Mouse (Mus musculus): Measurements from ENCODE around the gene Rhbdd2. TPM values are rescaled to one million over a fixed set of nuclear protein-coding genes. Genes with fewer than 3 reads are reported as not detected.

Gene Rhbdd2
- total and polyA plus RNA-seq, 3 experiments: 3.7 to 21.3 (median 6.4) TPM

- Histone ChIP-seq H3K27ac (ENCODE audit: insufficient read depth, low read depth) (no peak overlapping the region), H3K4me3 (replicated peaks in 1 of 3; ENCODE audit: low read depth in 2 of 3, low read length in 2 of 3, poor library complexity in 1 of 3) (no peak overlapping the region), H3K4me2 (ENCODE audit: insufficient read depth, low read depth, poor library complexity, severe bottlenecking) (no peak overlapping the region), H3K9me3 (replicated peaks; ENCODE audit: low read length) (no peaks in the 10 kb centered on the region), H3K27me3 (replicated peaks) (no peaks in the 10 kb centered on the region), H3K4me1 (ENCODE audit: control insufficient read depth in 1 of 2, insufficient read depth in 2 of 2) (0 out of 4 replicates have a peak, but pooled peaks cover 0 to 5% of the 10 kb centered on the region in 2 experiments), H3K36me3 (replicated peaks in 1 of 2; ENCODE audit: control insufficient read depth in 1 of 2, insufficient read depth in 1 of 2, low read length in 1 of 2) (peaks cover 29 to 53% of the 10 kb centered on the region in 2 experiments), H3K79me2 (replicated peaks; ENCODE audit: control insufficient read depth, extremely low read depth, insufficient read depth, poor library complexity, severe bottlenecking) (no peaks in the 10 kb centered on the region), H3K9ac (ENCODE audit: insufficient read depth, low read depth) (no peak overlapping the region)
- no peak for DNase-seq (ENCODE audit: extremely low read depth)
- dilution Hi-C loops (cut with MboI; ENCODE audit: extremely low pct_ligation_motif_present, extremely low pct_unique_long_range_greater_than_20kb, low sequenced_read_pairs) (no loop called here), in situ Hi-C loops (cut with MboI; ENCODE audit: low pct_ligation_motif_present, low pct_unique_long_range_greater_than_20kb, low sequenced_read_pairs) (no loop called here)
- TF ChIP-seq EP300 (IDR thresholded peaks at IDR 0.05; ENCODE audit: low read length) (no peak), BHLHE40 (IDR thresholded peaks at IDR 0.05; ENCODE audit: low read depth, low read length) (no peak), MXI1 (IDR thresholded peaks at IDR 0.05; ENCODE audit: low read depth, low read length) (no peak), CHD2 (IDR thresholded peaks at IDR 0.05; ENCODE audit: low read length) (no peak), GABPA (IDR thresholded peaks at IDR 0.05; ENCODE audit: insufficient replicate concordance, low read depth, low read length) (no peak), RAD21 (IDR thresholded peaks at IDR 0.05; ENCODE audit: low read depth, low read length) (no peak), POLR2A (IDR thresholded peaks at IDR 0.05; ENCODE audit: low read depth, low read length) (no peak), HCFC1 (IDR thresholded peaks at IDR 0.05; ENCODE audit: low read depth, low read length) (no peak), MEF2A (IDR thresholded peaks at IDR 0.05; ENCODE audit: borderline replicate concordance, low read depth, low read length) (no peak), ZC3H11A (IDR thresholded peaks at IDR 0.05; ENCODE audit: low read depth, low read length) (no peak), SIN3A (IDR thresholded peaks at IDR 0.05; ENCODE audit: low read length) (no peak)
Observed at GRCm38 (mm10) chr5:135642686-135643551, 10.5 kb downstream of the Rhbdd2 start.

GRCm38 (mm10) chr5:135643552-135643842, 11.1 kb downstream of the Rhbdd2 start:
- Histone ChIP-seq H3K27me3 (replicated peaks) (no peaks in the 10 kb centered on the region), H3K4me3 (replicated peaks in 1 of 3; ENCODE audit: low read depth in 2 of 3, low read length in 2 of 3, poor library complexity in 1 of 3) (no peak overlapping the region), H3K4me2 (ENCODE audit: insufficient read depth, low read depth, poor library complexity, severe bottlenecking) (no peak overlapping the region), H3K36me3 (replicated peaks in 1 of 2; ENCODE audit: control insufficient read depth in 1 of 2, insufficient read depth in 1 of 2, low read length in 1 of 2) (peaks cover 23 to 48% of the 10 kb centered on the region in 2 experiments), H3K27ac (ENCODE audit: insufficient read depth, low read depth) (no peak overlapping the region), H3K79me2 (replicated peaks; ENCODE audit: control insufficient read depth, extremely low read depth, insufficient read depth, poor library complexity, severe bottlenecking) (no peaks in the 10 kb centered on the region), H3K9ac (ENCODE audit: insufficient read depth, low read depth) (no peak overlapping the region), H3K4me1 (ENCODE audit: control insufficient read depth in 1 of 2, insufficient read depth in 2 of 2) (peaks cover 0 to 9% of the 10 kb centered on the region in 2 experiments; a peak in 2 of 4 replicates), H3K9me3 (replicated peaks; ENCODE audit: low read length) (no peaks in the 10 kb centered on the region)
- TF ChIP-seq MXI1 (IDR thresholded peaks at IDR 0.05; ENCODE audit: low read depth, low read length) (no peak), MAX (IDR thresholded peaks at IDR 0.05; ENCODE audit: low read length) (no peak), E2F4 (IDR thresholded peaks at IDR 0.05; ENCODE audit: insufficient replicate concordance, low read depth, low read length) (no peak), USF1 (IDR thresholded peaks at IDR 0.05; ENCODE audit: low read depth, low read length) (no peak), MAFK (IDR thresholded peaks at IDR 0.05; ENCODE audit: insufficient replicate concordance, low read length) (0 out of 2 replicates have a peak, but pooled peaks have one; percentile 7), BHLHE40 (IDR thresholded peaks at IDR 0.05; ENCODE audit: low read depth, low read length) (no peak), SIN3A (IDR thresholded peaks at IDR 0.05; ENCODE audit: low read length) (no peak), CHD2 (IDR thresholded peaks at IDR 0.05; ENCODE audit: low read length) (no peak), CTCF (conservative IDR thresholded peaks at IDR 0.05 in 1 of 2, IDR thresholded peaks at IDR 0.05 in 1 of 2; ENCODE audit: low read depth in 2 of 2, low read length in 2 of 2) (no peak)
- no peak for DNase-seq (ENCODE audit: extremely low read depth)
- dilution Hi-C loops (cut with MboI; ENCODE audit: extremely low pct_ligation_motif_present, extremely low pct_unique_long_range_greater_than_20kb, low sequenced_read_pairs) (no loop called here), in situ Hi-C loops (cut with MboI; ENCODE audit: low pct_ligation_motif_present, low pct_unique_long_range_greater_than_20kb, low sequenced_read_pairs) (no loop called here)
